ENCODE assay signal across 12 mouse cellular contexts in the genomic region with DNA sequence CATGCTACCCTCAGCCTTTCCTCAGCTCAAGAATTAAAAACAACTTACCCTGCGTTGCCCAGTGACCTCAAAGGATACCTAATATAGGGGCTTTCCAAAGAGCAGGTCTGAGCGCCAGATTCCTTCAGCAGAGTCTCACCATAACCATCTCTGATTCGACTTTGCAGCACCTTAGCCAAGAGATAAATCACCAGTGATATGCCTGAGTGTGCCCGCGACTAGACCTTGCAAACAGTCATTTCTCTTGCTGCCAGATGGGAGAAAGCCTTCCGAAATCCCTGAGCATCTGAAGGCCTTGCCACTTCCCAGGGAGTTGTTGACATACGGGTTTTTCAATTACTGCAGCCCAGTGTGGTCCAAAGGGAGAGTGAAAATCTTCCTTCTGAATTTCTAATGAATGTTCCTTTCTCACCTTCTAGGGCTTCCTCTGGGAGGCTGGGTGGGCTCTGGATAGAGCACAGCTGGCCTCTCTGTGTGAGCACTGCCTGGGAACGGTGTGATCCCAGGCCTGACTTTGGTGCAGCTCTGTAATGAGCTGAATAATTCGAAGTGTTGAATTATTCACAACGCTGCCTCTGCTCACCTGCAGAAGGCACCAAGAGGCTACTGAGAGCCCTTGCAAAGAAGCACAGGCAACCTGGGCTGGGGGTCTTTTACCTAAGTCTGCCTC.
DNase-seq lines count a peak whose midpoint lies in the region; ATAC-seq lines count a peak whose summit lies in the region.
"Had no signal": no experiment of that assay in that cellular context is flagged by ENCODE, and none has a peak within 500 bp of the region (broad histone marks: within the 10 kb centered on the region; RNA-seq: fewer than 3 reads in every experiment).

No protein-coding gene starts in this region.

- ATAC-seq in forebrain, embryonic 16.5 days, result peak; percentile 45
- no peak for ATAC-seq in activated CD4-positive, CD25-positive, alpha-beta regulatory T cell, adult 4 months

- no peaks in the 10 kb centered on the region for H3K9me3 ChIP-seq in forebrain, embryonic 16.5 days (ENCODE audit: control insufficient read depth, low read length)
- no peaks in the 10 kb centered on the region for H3K9me3 ChIP-seq in forebrain, embryonic 10.5 days
- H3K9me3 ChIP-seq: embryonic facial prominence, embryonic 12.5 days had no signal

- no peaks in the 10 kb centered on the region for H3K36me3 ChIP-seq in forebrain, embryonic 16.5 days (ENCODE audit: control insufficient read depth, insufficient read depth)
- no peaks in the 10 kb centered on the region for H3K36me3 ChIP-seq in forebrain, embryonic 10.5 days (replicated peaks)
- H3K36me3 ChIP-seq: embryonic facial prominence, embryonic 12.5 days had no signal

- H3K4me2 ChIP-seq in forebrain, embryonic 16.5 days (ENCODE audit: low read length), result no peak overlapping the region
- H3K4me2 ChIP-seq: embryonic facial prominence, embryonic 12.5 days; liver, embryonic 11.5 days had no signal

- no peaks in the 10 kb centered on the region for H3K4me1 ChIP-seq in forebrain, embryonic 16.5 days (replicated peaks; ENCODE audit: control insufficient read depth, insufficient read depth, low read length)
- peaks cover 13% of the 10 kb centered on the region for H3K4me1 ChIP-seq in forebrain, embryonic 10.5 days
- H3K4me1 ChIP-seq: embryonic facial prominence, embryonic 12.5 days had no signal

- no peaks in the 10 kb centered on the region for H3K27me3 ChIP-seq in forebrain, embryonic 16.5 days (replicated peaks; ENCODE audit: control insufficient read depth, insufficient read depth, low read length)
- H3K27me3 ChIP-seq in forebrain, embryonic 10.5 days (ENCODE audit: poor library complexity, severe bottlenecking), result no peaks in the 10 kb centered on the region
- H3K27me3 ChIP-seq: embryonic facial prominence, embryonic 12.5 days had no signal

- DNase-seq in forebrain, embryonic 10.5 days (ENCODE audit: extremely low spot score, low spot score), result no peak
- peak; percentile 50 for DNase-seq in adrenal gland, postnatal 14 days
- peak; percentile 35 for DNase-seq in cerebellum, adult 9-10 months
- DNase-seq in mesoderm, embryonic 11.5 days (ENCODE audit: low read depth, low spot score), result peak; percentile 17
- DNase-seq in left cerebral cortex, adult 9 months (ENCODE audit: low spot score in 2 of 2), result no peak
- DNase-seq: heart, postnatal 14 days; kidney, postnatal 14 days; lung, postnatal 10 days had no signal

- no peak overlapping the region for H3K9ac ChIP-seq in forebrain, embryonic 16.5 days (replicated peaks; ENCODE audit: low read depth, low read length)
- H3K9ac ChIP-seq: embryonic facial prominence, embryonic 12.5 days had no signal

- 42% methylated on average over 10 of the region's 10 CpGs for WGBS in forebrain, embryonic 16.5 days
- 51% methylated on average over 10 of the region's 10 CpGs for WGBS in forebrain, embryonic 10.5 days

- H3K27ac ChIP-seq in forebrain, embryonic 16.5 days (ENCODE audit: low read length), result no peak overlapping the region
- H3K27ac ChIP-seq in forebrain, embryonic 10.5 days, result no peak overlapping the region
- H3K27ac ChIP-seq: embryonic facial prominence, embryonic 12.5 days had no signal

- no peak overlapping the region for H3K4me3 ChIP-seq in forebrain, embryonic 16.5 days (replicated peaks; ENCODE audit: low read length)
- no peak overlapping the region for H3K4me3 ChIP-seq in forebrain, embryonic 10.5 days
- H3K4me3 ChIP-seq: embryonic facial prominence, embryonic 12.5 days had no signal

Comparison
In these comparisons a context has a peak if more than half of its experiments do, and no peak if none do; other contexts are left out.
1. DNase-seq: peak in adrenal gland, postnatal 14 days (single experiment), cerebellum, adult 9-10 months (single experiment) and mesoderm, embryonic 11.5 days (single experiment); none in forebrain, embryonic 10.5 days (single experiment) and left cerebral cortex, adult 9 months (0 of 2).